Mouse (Mus musculus) cortical plate, adult 2 months (tissue): ENCODE results near the gene Myh9.

Experiments used
- CTCF ChIP-seq: fragments of 200-500 bp; IDR thresholded peaks from 2 replicates; pipeline ENCODE4 v1.5.1; 2011; ENCODE audit warnings: mild to moderate bottlenecking, control low read depth, low read length; ENCODE audit not compliant: insufficient read depth; ENCODE audit errors: extremely low read depth
- POLR2A ChIP-seq: fragments of 200-500 bp; IDR thresholded peaks from 2 replicates; pipeline ENCODE4 v1.6.1; 2011; ENCODE audit warnings: mild to moderate bottlenecking, low read length, control low read depth; ENCODE audit not compliant: insufficient read depth; ENCODE audit errors: extremely low read depth

- TF ChIP-seq POLR2A (no peak), CTCF (no peak)
These were observed 25.9 kb downstream of the Myh9 start for GRCm38 (mm10) chr15:77815867-77816600.
